Mouse (Mus musculus) hindbrain, postnatal 0 days (tissue): ENCODE results near the gene Tmc5. TPM values are rescaled to one million over a fixed set of nuclear protein-coding genes. Genes with fewer than 3 reads are reported as not detected.

ENCODE experiments used
- ATAC-seq: fragments of 200-750 bp; cut with Nextera tagmentation; 2 replicates; pipeline ENCODE4 v1.8.0; 2017; ENCODE audit warnings: mild to moderate bottlenecking, moderate TSS enrichment, moderate library complexity
- DNase-seq: peaks from one replicate; pipeline ENCODE4 v3.0.0-alpha.2; 2015; ENCODE audit warnings: low spot score
- H3K27ac ChIP-seq: fragments of 300-500 bp; sonication (generic); 2 replicates; pipeline ENCODE4 v1.5.1; 2014; ENCODE audit warnings: mild to moderate bottlenecking
- H3K27me3 ChIP-seq: fragments of 300-500 bp; sonication (generic); 2 replicates; pipeline ENCODE4 v1.6.1; 2014; ENCODE audit warnings: low read length, mixed read lengths; ENCODE audit not compliant: insufficient read depth
- H3K36me3 ChIP-seq: fragments of 300-500 bp; sonication (generic); 2 replicates; pipeline ENCODE4 v1.6.1; 2014; ENCODE audit warnings: low read length, mixed read lengths; ENCODE audit not compliant: insufficient read depth
- H3K4me1 ChIP-seq: fragments of 300-500 bp; sonication (generic); 2 replicates; pipeline ENCODE4 v1.6.1; 2014; ENCODE audit warnings: antibody characterized with exemption, low read length, mixed read lengths; ENCODE audit not compliant: insufficient read depth
- H3K4me2 ChIP-seq: fragments of 300-500 bp; sonication (generic); 2 replicates; pipeline ENCODE4 v1.6.1; 2014; ENCODE audit warnings: low read depth, mild to moderate bottlenecking, low read length, moderate library complexity, mixed read lengths
- H3K4me3 ChIP-seq: fragments of 300-500 bp; sonication (generic); 2 replicates; pipeline ENCODE4 v1.5.1; 2014; ENCODE audit warnings: low read length
- H3K9ac ChIP-seq: fragments of 300-500 bp; sonication (generic); replicated peaks from 2 replicates; pipeline ENCODE4 v1.6.1; 2014; ENCODE audit warnings: mild to moderate bottlenecking, low read length, moderate library complexity, mixed read lengths
- H3K9me3 ChIP-seq: fragments of 300-500 bp; sonication (generic); 2 replicates; pipeline ENCODE4 v1.6.1; 2016; ENCODE audit warnings: low read length, mixed read lengths
- CTCF ChIP-seq: IDR thresholded peaks from 2 replicates; pipeline ENCODE4 v1.5.1; 2016; ENCODE audit warnings: antibody characterized with exemption, control low read depth, low read depth
- WGBS: fragments of 180-500 bp; shearing (Covaris S2); extraction: QIAGEN DNeasy Blood & Tissue Kit; methylation state at CpG from one replicate; pipeline ENCODE4 v1.1.7; 2014; 5-methylcytosine and 5-hydroxymethylcytosine counted together
- polyA plus RNA-seq: library from polyadenylated mRNA; unstranded; fragments of >200 nt; fragmentation: Nextera tagmentation; extraction: Ambion mirVana; gene quantifications from 2 replicates; pipeline ENCODE4 v1.2.1, GENCODE M21; 2015
- total RNA-seq: library from RNA; depleted of rRNA; stranded (reverse); fragments of >200 nt; gene quantifications from 2 replicates; pipeline ENCODE4 v1.2.3, GENCODE M21; 2014; rRNA removed

Tmc5 gene
- total RNA-seq = 0.29 and 0.73 TPM in 2 replicates
- 0.24 and 0.25 TPM in 2 replicates for polyA plus RNA-seq

DNA sequence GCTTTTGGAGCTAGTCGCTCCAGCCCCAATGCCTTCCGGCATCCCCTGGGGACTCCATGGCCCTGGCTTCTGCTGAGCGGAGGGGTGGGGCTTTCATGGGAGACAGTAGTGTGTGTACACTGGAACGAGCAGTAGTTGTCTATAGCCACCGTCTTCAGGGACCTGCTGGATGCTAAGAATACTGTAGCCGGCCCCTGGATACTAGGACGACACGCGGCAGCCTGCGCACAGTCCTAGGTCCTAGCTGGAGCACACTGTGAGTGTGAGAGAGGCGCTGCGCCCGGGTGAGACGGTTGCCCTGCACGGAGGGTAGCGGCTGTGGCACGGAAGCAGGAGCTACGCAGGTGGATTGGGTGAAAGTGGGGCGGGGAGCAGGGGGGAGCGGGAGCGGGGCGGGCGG is at the start of gene Tmc5:
Gene Tmc5 (plus strand): TSS at position 97 of the 400 bp plus-strand sequence.
- TF ChIP-seq CTCF = no peak; the same call in 1 of the 2 replicates
- DNase-seq = no peak

DNA sequence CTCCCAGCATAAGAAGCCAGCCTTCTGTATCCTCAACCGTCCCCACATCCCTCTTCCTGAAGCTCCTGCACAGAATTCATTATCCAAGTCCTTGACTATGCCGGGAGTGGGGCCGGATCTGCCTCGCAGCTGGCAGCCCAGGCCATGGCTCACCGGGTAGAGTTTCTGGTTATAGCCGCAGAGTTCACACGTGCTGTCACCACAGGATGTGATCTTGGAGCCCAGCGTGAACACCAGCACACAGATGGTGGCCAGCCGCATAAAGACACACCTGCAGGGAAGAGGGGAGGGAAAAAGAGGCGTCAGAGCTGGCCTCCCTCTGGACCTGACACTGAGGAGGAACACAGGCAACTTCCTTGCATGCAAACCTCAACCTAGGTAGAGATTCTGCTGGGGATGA is 49.6 kb upstream of the Tmc5 start:
- Histone ChIP-seq H3K4me2 (no peak overlapping the region), H3K27me3 (no peaks in the 10 kb centered on the region), H3K27ac (no peak overlapping the region), H3K4me3 (no peak overlapping the region), H3K4me1 (no peaks in the 10 kb centered on the region), H3K9me3 (0 out of 2 replicates have a peak, but pooled peaks cover 2% of the 10 kb centered on the region), H3K36me3 (peaks cover 10% of the 10 kb centered on the region), H3K9ac (no peak overlapping the region)
- whole genome bisulfite sequencing = 72% methylated on average over 10 of the region's 10 CpGs
- no peak for DNase-seq
- no peak for ATAC-seq
- no peak for TF ChIP-seq CTCF

More for the DNA sequence above, at the start of gene Tmc5:
- no peak within 1 kb of the TSS for H3K27ac ChIP-seq
- peaks cover 12% of the 10 kb centered on the region for H3K4me1 ChIP-seq
- H3K9ac ChIP-seq = peak within 1 kb of the TSS; percentile 35; the same call in 1 of the 2 replicates
- no peaks in the 10 kb centered on the region for H3K27me3 ChIP-seq
- no peaks in the 10 kb centered on the region for H3K9me3 ChIP-seq
- H3K36me3 ChIP-seq = no peaks in the 10 kb centered on the region
- no peak for ATAC-seq
- H3K4me3 ChIP-seq = peak within 1 kb of the TSS; percentile 23
- WGBS = 4% methylated on average over 23 of the region's 23 CpGs
- peak within 1 kb of the TSS; percentile 56 for H3K4me2 ChIP-seq

DNA sequence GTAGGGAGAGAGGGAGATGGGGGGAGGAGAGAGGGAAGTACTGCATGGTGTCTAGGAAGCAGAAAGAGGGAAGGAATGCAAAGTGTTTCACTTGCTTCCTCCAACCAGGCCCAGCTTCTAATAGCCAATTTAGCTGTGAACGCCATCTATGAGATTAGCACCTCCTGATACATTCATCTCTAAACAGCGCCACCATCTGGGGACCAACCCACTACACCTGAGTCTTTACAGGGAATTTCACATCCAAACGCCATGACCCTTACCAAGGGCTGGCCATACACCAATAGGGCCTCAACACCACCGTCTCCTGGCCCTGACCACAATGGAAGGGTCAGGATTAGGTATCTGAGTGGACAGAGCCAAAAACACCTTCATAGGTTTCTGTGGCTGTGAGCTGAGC is 43.2 kb upstream of the Tmc5 start:
- Histone ChIP-seq H3K4me1 (no peaks in the 10 kb centered on the region), H3K9me3 (0 out of 2 replicates have a peak, but pooled peaks cover 2% of the 10 kb centered on the region), H3K27ac (no peak overlapping the region), H3K36me3 (peaks cover 24% of the 10 kb centered on the region), H3K9ac (no peak overlapping the region), H3K27me3 (no peaks in the 10 kb centered on the region), H3K4me3 (no peak overlapping the region), H3K4me2 (no peak overlapping the region)
- 69% methylated on average over 4 of the region's 4 CpGs for WGBS
- no peak for TF ChIP-seq CTCF
- no peak for ATAC-seq
- no peak for DNase-seq

DNA sequence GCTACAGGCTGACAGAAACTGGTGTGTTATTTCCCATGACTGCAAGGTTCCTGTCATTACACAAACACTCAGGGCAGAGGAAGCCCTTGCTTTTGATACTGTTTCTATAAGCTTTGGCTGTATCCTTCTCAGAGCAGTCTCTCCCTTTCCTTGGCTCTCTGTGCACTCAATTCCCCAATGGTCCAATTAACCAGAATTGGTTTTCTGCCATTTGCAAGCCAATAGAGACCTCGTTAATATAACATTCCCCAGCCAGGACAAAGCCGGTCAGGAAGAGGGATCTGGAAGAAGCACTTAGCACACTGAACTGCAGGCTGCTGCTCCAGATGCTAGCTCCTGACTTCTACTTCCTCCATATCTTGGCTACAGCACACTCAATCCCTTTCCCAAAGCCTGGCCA is 42.8 kb upstream of the Tmc5 start:
- Histone ChIP-seq H3K27me3 (no peaks in the 10 kb centered on the region), H3K4me1 (no peaks in the 10 kb centered on the region), H3K4me3 (no peak overlapping the region), H3K36me3 (peaks cover 24% of the 10 kb centered on the region), H3K4me2 (no peak overlapping the region), H3K9me3 (0 out of 2 replicates have a peak, but pooled peaks cover 2% of the 10 kb centered on the region), H3K9ac (no peak overlapping the region), H3K27ac (no peak overlapping the region)
- no peak for TF ChIP-seq CTCF
- DNase-seq (peak; percentile 10), ATAC-seq (no peak)
- WGBS = 61% methylated on average over 2 of the region's 2 CpGs

GRCm38 (mm10) chr7:118569121-118569543 is 28.0 kb upstream of the Tmc5 start:
- no peak for TF ChIP-seq CTCF
- ATAC-seq (peak; percentile 61; the same call in 1 of the 2 replicates), DNase-seq (no peak)
- H3K36me3 ChIP-seq = peaks cover 3% of the 10 kb centered on the region; the same call in 1 of the 2 replicates
- H3K4me1 ChIP-seq = no peaks in the 10 kb centered on the region
- WGBS = 27% methylated on average over 6 of the region's 6 CpGs
- H3K27me3 ChIP-seq = no peaks in the 10 kb centered on the region
- H3K4me2 ChIP-seq = no peak overlapping the region
- H3K9me3 ChIP-seq = no peaks in the 10 kb centered on the region
- no peak overlapping the region for H3K27ac ChIP-seq
- H3K4me3 ChIP-seq = no peak overlapping the region
- H3K9ac ChIP-seq = no peak overlapping the region

DNA sequence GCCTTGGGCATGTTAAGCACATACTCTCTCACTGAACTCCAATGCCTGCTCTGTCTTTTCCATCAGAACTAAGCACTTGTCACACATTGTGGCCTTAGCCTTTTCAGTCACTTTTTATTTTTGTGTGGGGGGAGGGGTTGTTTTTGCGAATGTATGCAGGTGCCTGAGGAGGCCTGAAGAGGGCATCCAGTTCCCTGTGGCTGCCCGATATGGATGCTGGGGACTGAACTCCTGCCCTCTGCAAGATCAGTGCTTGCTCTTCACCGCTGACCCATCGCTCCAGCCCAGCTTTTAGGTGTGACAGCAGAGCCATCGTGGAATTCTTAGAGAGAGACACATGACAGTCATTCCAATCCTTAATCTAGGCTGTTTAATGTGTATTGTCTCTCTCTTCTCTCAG is 25.7 kb upstream of the Tmc5 start:
- H3K27me3 ChIP-seq = no peaks in the 10 kb centered on the region
- no peak overlapping the region for H3K9ac ChIP-seq
- no peaks in the 10 kb centered on the region for H3K4me1 ChIP-seq
- H3K4me2 ChIP-seq = no peak overlapping the region
- no peak overlapping the region for H3K4me3 ChIP-seq
- H3K9me3 ChIP-seq = no peaks in the 10 kb centered on the region
- ATAC-seq = no peak
- DNase-seq = no peak
- no peak overlapping the region for H3K27ac ChIP-seq
- TF ChIP-seq CTCF = peak; percentile 32; the same call in 1 of the 2 replicates
- H3K36me3 ChIP-seq = no peaks in the 10 kb centered on the region
- WGBS = 49% methylated on average over 5 of the region's 5 CpGs

DNA sequence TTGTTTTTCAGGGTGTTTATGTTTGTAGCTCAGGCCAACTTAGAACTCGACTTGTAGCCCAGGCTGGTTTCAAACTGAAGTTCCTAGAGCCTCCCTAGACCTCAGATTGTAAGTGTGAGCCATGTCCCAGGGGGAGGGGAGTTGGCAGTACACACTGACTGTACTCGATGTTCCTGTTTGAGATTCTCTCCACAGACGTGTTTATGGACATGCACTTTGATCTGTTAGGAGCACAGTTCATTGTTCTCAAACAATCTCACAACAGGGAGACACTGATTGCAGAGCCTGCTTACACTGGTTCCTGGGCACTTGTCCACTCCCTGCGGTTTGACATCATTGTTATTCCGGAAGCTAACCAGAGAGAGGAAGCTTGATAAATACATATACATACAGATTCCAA is 25.1 kb upstream of the Tmc5 start:
- DNase-seq (no peak), ATAC-seq (no peak)
- Histone ChIP-seq H3K4me3 (no peak overlapping the region), H3K9ac (no peak overlapping the region), H3K9me3 (no peaks in the 10 kb centered on the region), H3K27ac (no peak overlapping the region), H3K4me2 (no peak overlapping the region), H3K27me3 (no peaks in the 10 kb centered on the region), H3K4me1 (no peaks in the 10 kb centered on the region), H3K36me3 (no peaks in the 10 kb centered on the region)
- no peak for TF ChIP-seq CTCF
- WGBS = 32% methylated on average over 5 of the region's 5 CpGs
